Mouse (Mus musculus): ENCODE results near the gene Prdx2.
A peak's percentile ranks its signal among the peaks of the same experiment; 100 is the strongest.

Gene Prdx2

DNA sequence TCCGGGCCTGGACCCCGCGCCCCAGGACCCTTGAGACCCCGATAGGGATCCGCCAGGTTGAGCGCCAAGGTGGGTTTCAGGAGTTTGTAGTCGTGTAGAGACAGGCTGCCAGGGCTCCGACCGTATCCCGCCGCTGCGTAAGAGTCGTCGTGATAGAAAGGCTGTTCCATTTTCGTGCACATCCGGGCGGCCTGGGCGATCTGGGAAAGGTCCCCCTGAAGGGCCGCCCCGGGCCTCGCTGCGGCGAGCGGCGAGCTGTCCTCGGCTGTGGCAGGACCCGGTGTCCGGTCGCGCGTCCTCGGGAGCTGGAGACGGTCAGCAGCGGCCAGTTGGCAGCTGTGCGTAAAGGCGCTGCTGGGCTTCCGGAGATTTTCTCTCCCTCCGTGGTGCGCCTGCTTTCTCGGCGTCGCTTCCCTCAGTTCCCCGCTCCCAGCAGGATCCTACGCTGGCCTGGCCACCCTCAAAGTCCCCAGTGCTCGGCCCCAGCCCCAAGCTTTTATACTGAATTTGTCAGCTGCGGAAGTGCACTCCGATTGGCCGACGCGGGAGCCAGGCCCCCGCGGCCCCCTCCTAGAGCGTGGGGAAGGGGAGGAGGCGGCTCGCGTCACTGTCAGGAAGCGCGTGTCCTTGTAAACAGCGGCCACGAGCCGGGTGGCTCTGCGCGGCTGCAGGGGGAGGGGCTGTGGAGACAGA lies 9.0 kb downstream of the Prdx2 start, which contains the start of gene Junb:
Gene Junb (minus strand): TSS at position 471 of the 693 bp plus-strand sequence.
- DNase-seq (ENCODE audit: low read depth, low spot score), result peak; percentile 87

DNA sequence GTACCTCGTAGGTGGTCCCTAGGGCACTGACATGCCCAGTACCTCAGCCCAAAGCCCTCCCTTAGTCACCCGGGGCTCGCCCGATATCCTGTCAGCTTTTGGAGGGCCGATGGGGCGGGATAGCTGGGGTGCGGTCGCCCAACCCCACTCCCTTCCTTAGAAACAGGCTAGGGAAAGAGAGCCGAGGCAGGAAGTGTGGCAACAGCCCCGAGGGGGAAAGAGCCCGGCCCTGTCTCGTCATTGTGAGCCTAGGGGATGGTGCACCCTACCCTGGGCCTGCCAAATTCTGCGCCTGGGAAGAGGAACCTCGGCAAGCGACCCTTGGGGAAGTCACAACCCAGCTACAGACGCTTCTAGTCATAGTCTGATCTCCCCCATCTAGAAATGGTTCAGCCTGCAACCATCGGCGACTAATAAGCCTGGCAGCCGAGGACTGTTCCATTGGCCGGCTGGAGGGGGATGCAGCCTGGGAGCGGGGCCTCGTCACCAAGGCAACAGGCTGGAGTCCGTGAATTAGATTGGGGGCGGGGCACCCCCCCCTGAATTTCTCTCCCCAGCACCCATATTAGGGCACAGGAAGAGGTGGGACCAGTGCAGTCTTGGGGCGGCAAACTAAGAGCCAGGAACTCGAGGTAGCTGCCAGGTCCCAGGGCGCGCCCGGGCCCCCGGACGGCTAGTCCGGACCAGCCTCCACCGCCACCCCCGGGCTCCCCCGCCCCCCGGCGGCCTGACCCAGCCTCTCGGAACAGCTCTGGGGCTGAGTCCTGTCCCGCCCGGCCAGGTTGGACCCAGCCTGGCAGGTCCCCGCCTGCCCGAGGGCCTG lies 10.4 kb downstream of the Prdx2 start:
- no peak for DNase-seq (ENCODE audit: low read depth, low spot score)

- DNase-seq (ENCODE audit: low read depth, low spot score), result no peak
These were observed 11.4 kb downstream of the Prdx2 start for GRCm38 (mm10) chr8:84980622-84981358.

DNA sequence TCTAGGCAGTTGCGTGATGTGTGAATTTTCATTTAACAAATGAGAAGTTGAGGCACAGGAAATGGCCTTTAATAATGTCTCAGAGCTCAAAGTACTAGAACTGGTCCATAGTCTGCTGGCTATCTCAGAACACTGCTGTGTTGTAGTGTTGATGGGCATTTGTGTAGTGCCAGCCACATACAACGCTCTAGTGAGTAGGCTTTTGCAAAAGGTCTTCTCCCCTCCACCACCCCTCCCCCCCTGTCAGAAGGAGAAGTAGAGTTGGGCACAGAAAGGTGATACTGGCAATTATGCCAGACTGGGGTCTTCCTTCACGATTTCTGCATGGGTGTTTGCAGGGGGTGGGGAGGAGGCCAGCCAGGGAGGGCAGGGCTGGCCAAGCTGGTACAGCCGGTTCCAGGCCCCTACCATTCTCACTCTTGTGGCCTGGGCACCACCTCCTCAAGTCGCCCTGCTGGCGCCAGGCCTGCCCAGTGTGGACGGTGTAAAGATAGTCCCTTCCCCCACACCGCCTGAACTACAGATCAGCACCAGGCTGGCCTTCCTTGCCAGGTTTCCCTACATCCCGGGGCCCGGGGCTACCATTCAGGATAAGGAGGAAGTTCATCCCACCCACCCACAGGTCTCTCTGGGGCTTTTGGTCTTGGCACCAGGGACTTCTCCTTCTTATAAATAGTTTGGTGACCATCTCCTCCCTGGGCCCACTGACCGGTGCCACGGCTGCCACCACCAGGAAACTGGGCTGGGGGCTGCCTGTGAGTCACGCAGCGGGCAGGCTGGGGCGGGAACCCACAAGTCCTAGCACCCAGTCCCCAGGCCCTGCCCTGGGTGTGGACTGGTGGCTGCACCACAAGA lies 12.5 kb downstream of the Prdx2 start:
- DNase-seq (ENCODE audit: low read depth, low spot score), result no peak

- DNase-seq (ENCODE audit: low read depth, low spot score), result no peak
These were observed 13.2 kb downstream of the Prdx2 start for GRCm38 (mm10) chr8:84982499-84983011.

GRCm38 (mm10) chr8:84984294-84985048 lies 15.1 kb downstream of the Prdx2 start:
- DNase-seq (ENCODE audit: low read depth, low spot score), result no peak

- DNase-seq (ENCODE audit: low read depth, low spot score), result no peak
These were observed 15.8 kb downstream of the Prdx2 start for GRCm38 (mm10) chr8:84985049-84985683.

DNA sequence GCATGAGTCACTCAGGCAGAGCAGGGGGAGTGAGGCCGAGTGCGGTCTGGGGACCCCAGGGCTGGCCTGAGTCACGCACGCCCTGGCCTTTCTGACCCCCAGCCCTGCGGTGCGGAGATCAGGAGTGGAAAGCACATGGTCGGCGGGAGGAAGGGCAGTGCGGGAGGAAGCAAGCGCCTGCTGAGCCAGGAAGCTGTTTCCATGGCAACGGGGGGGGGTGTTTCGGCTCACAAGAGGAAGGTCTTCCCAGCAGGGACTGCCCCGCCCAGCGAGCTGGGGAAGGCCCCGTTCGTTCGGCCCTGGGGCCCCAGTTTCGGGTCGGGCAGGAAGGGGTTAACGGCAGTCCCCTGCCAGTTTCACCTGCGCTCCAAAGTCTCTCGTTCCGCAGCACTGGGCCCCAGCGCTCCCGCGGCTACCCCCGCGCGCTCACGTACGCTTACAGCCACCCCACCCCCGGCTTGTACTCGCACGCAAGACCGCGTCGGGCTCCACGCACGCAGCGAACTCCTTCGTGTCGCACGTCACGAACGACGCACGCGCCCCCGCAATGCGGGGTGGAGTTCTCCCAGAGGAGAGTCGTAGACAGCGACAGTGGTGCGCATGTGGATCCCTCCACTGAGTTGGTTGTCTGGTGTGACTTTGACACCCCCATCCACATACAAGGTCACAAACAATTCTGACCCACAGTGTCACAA lies 16.4 kb downstream of the Prdx2 start:
- DNase-seq (ENCODE audit: low read depth, low spot score), result no peak

DNA sequence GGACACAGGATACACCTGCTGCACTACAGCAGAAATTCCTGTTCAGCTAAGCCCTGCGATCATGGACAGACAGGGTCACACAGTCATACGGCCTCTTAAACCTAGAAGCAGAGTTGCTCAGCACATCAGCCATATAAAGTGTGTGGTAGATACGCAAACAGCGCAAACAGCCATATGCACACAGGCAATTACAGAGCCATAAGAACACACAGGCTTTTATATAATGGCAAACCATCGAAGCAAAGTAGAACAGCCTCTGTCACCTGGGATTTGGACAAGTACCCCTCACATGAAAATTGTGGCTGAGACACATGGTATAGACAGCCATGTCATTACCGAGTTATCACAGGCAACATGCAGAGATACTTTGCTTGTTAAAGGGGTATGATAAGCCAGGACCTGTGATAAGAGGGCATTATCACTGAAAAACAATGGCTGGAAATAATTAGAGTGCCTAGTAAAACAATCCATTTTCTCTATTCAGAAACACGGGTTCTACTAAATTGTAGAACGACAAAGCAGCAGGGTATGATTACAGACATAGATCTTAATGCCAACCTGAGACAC lies 17.1 kb downstream of the Prdx2 start:
- no peak for DNase-seq (ENCODE audit: low read depth, low spot score)

DNA sequence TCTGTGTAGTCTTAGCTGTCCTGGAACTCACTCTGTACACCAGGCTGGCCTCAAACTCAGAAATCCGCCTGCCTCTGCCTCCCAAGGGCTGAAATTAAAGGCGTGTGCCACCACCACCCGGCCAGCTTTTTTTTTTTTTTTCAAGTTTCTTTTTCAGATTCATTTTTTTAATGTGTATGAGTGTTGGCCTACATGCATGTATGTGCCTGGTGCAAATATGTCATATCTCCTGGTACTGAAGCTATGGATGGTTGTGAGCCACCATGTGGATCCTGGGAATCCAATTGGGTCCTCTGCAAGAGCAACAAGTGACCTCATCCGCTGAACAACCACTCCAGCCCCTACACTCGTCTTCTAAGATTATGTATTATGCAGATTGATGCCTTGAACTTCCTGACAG lies 18.0 kb downstream of the Prdx2 start:
- DNase-seq (ENCODE audit: low read depth, low spot score), result no peak

DNA sequence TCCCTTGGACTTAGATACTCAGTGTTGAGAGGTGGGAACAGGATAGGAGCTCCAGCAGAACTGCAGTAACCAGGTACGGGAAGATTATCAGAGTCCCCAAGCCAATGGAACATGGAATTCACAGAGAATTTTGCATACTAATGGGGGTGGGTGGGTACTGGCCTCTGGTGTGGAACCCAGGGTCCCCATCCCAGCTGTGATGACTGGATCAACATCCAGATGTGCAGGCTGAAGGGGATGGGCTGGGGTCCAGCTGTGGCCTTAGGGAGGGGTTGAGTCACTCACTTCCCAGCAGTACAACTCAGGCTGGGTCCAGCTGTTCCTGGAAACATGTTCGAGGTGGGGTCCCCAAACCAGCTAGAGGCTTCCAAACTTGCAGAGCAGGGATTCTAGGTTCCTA lies 18.5 kb downstream of the Prdx2 start:
- no peak for DNase-seq (ENCODE audit: low read depth, low spot score)

DNA sequence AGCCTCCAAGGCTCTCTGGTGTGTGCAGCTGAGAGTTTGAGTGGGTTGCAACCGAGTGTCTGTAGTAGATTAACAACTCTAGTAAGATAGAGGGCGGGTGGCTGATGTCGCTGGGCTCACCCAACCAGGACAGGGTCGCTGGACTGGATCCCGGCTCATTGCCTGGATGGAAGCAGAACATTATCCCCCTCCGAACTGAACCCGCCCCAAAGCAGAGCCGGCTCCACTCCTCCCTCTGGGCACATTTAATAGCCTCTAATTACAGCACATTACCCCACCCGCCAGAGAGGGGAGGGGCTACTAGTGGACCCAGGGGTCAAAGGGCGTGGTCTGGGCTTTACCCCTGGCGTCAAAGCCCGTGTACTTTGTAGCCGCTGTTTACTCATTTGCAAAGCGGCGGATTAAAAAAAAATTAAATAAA lies 19.9 kb downstream of the Prdx2 start:
- no peak for DNase-seq (ENCODE audit: low read depth, low spot score)

DNA sequence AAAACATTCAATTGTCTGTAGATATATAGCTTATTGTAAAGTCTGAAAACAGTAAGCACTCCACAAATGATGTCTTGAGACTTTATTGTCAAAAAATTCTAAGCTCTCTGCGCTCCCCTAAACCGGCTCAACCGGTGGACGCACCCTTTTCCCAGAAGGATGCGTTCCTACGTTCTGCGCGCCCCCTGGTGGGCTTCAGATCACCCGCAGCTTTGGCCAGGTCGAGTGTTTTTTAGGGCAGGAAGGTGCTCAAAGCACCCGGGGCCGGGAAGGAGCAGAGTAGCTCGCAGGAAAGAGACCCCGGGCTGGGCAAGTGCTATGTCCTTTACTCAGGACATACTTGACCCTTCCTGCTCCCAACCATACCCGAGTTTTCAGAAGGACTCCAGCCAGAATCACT lies 20.4 kb downstream of the Prdx2 start:
- DNase-seq (ENCODE audit: low read depth, low spot score), result no peak

- peak; percentile 95 for DNase-seq (ENCODE audit: low read depth, low spot score)
These were observed 21.0 kb downstream of the Prdx2 start, which contains the start of gene Hook2 for GRCm38 (mm10) chr8:84990349-84990748. Hook2 (plus strand) TSS chr8:84990603.

GRCm38 (mm10) chr8:84990836-84991235 lies 21.4 kb downstream of the Prdx2 start:
- DNase-seq (ENCODE audit: low read depth, low spot score), result no peak

DNA sequence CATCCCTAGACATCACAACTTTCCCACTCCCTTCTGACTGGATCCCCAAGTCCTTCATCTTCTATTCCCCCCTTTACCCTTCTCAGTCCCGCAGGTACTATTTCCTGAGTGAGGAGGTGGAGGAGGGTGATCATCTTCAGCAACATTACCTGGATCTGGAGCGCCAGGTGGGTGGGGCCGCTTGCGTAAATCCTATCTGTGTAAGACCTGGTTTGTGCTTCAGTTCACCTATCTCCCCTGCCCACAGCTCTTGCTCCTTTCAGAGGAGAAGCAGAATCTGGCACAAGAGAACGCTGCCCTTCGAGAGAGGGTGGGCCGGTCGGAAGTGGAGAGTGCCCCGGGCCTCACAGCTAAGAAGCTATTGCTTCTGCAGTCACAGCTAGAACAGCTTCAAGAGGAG lies 25.0 kb downstream of the Prdx2 start:
- DNase-seq (ENCODE audit: low read depth, low spot score), result no peak

- no peak for DNase-seq (ENCODE audit: low read depth, low spot score)
These were observed 26.3 kb downstream of the Prdx2 start for GRCm38 (mm10) chr8:84995680-84996079.

GRCm38 (mm10) chr8:84996978-84997377 lies 27.6 kb downstream of the Prdx2 start:
- DNase-seq (ENCODE audit: low read depth, low spot score), result no peak
